Mouse (Mus musculus) midbrain, embryonic 15.5 days (tissue): ENCODE measurements around the gene Scarb2. TPM values are rescaled to one million over a fixed set of nuclear protein-coding genes. Genes with fewer than 3 reads are reported as not detected.
A peak's percentile ranks its signal among the peaks of the same experiment; 100 is the strongest.
"Not testable (repeated sequence)": the region's sequence is repeated elsewhere in the genome, so short reads cannot be mapped to it uniquely, and the experiment has no call there.

Source experiments
- ATAC-seq: fragments of 200-750 bp; cut with Nextera tagmentation; replicated peaks from 2 replicates; pipeline ENCODE4 v1.8.0; 2017; ENCODE audit warnings: moderate TSS enrichment
- H3K27ac ChIP-seq: fragments of 300-500 bp; sonication (generic); 2 replicates; pipeline ENCODE4 v1.5.1; 2015; ENCODE audit warnings: mild to moderate bottlenecking, inconsistent platforms
- H3K27me3 ChIP-seq: fragments of 300-500 bp; sonication (generic); replicated peaks from 2 replicates; pipeline ENCODE4 v1.6.1; 2015; ENCODE audit warnings: inconsistent platforms
- H3K36me3 ChIP-seq: fragments of 300-500 bp; sonication (generic); replicated peaks from 2 replicates; pipeline ENCODE4 v1.6.1; 2015; ENCODE audit warnings: inconsistent platforms
- H3K4me1 ChIP-seq: fragments of 300-500 bp; sonication (generic); 2 replicates; pipeline ENCODE4 v1.6.1; 2015; ENCODE audit warnings: inconsistent platforms
- H3K4me2 ChIP-seq: fragments of 300-500 bp; sonication (generic); 2 replicates; pipeline ENCODE4 v1.6.1; 2015; ENCODE audit warnings: inconsistent platforms, mild to moderate bottlenecking, moderate library complexity
- H3K4me3 ChIP-seq: fragments of 300-500 bp; sonication (generic); 2 replicates; pipeline ENCODE4 v1.5.1; 2015; ENCODE audit warnings: mild to moderate bottlenecking, inconsistent platforms
- H3K9ac ChIP-seq: fragments of 300-500 bp; sonication (generic); 2 replicates; pipeline ENCODE4 v1.6.1; 2015; ENCODE audit warnings: mild to moderate bottlenecking, inconsistent platforms
- H3K9me3 ChIP-seq: fragments of 300-500 bp; sonication (generic); 2 replicates; pipeline ENCODE4 v1.6.1; 2016; ENCODE audit warnings: inconsistent platforms
- WGBS: fragments of 180-500 bp; shearing (Covaris S2); methylation state at CpG from one replicate; pipeline ENCODE4 v1.1.7; 2015; ENCODE audit warnings: mixed read lengths; 5-methylcytosine and 5-hydroxymethylcytosine counted together
- polyA plus RNA-seq: library from polyadenylated mRNA; unstranded; fragments of >200 nt; fragmentation: Nextera tagmentation; extraction: Ambion mirVana; gene quantifications from 2 replicates; pipeline ENCODE4 v1.2.1, GENCODE M21; 2015

The Scarb2 gene
- polyA plus RNA-seq: 24.4 and 25.4 TPM in 2 replicates

GRCm38 (mm10) chr5:92506733-92507132 is at the start of gene Scarb2:
Gene Scarb2 (minus strand): TSS chr5:92506833.
- Histone ChIP-seq H3K36me3 (no peaks in the 10 kb centered on the region), H3K4me3 (peak within 1 kb of the TSS; percentile 93), H3K27ac (peak within 1 kb of the TSS; percentile 99), H3K4me2 (peak within 1 kb of the TSS; percentile 50), H3K9ac (peak within 1 kb of the TSS; percentile 97), H3K9me3 (no peaks in the 10 kb centered on the region), H3K4me1 (peaks cover 30% of the 10 kb centered on the region), H3K27me3 (no peaks in the 10 kb centered on the region)
- no peak for ATAC-seq

- Histone ChIP-seq H3K27me3 (no peaks in the 10 kb centered on the region), H3K9ac (no peak overlapping the region), H3K27ac (no peak overlapping the region), H3K4me1 (no peaks in the 10 kb centered on the region), H3K4me2 (no peak overlapping the region), H3K4me3 (no peak overlapping the region), H3K9me3 (no peaks in the 10 kb centered on the region), H3K36me3 (no peaks in the 10 kb centered on the region)
- no peak for ATAC-seq
- 100% methylated on average over 1 of the region's 1 CpGs for WGBS
These were observed 49.3 kb upstream of the Scarb2 start for GRCm38 (mm10) chr5:92555905-92556304.

- no peaks in the 10 kb centered on the region for H3K27me3 ChIP-seq
- H3K9ac ChIP-seq: no peak within 1 kb of the TSS
- no peak within 1 kb of the TSS for H3K4me3 ChIP-seq
- H3K27ac ChIP-seq: no peak within 1 kb of the TSS
- H3K36me3 ChIP-seq: no peaks in the 10 kb centered on the region
- no peak; the same call in 1 of the 2 replicates for ATAC-seq
- H3K4me2 ChIP-seq: no peak within 1 kb of the TSS
- WGBS: 72% methylated on average over 16 of the region's 16 CpGs
- H3K4me1 ChIP-seq: no peaks in the 10 kb centered on the region
- no peaks in the 10 kb centered on the region for H3K9me3 ChIP-seq
These were observed 48.4 kb upstream of the Scarb2 start, which contains the start of gene Fam47e for GRCm38 (mm10) chr5:92554891-92555511. Gene Fam47e (plus strand): TSS chr5:92555069.

- ATAC-seq: no peak
- Histone ChIP-seq H3K9me3 (no peaks in the 10 kb centered on the region), H3K27ac (no peak overlapping the region), H3K27me3 (no peaks in the 10 kb centered on the region), H3K4me1 (no peaks in the 10 kb centered on the region), H3K4me3 (no peak overlapping the region), H3K4me2 (no peak overlapping the region), H3K9ac (no peak overlapping the region), H3K36me3 (no peaks in the 10 kb centered on the region)
- WGBS: 78% methylated on average over 4 of the region's 4 CpGs
These were observed 47.8 kb upstream of the Scarb2 start for GRCm38 (mm10) chr5:92554443-92554842.

DNA sequence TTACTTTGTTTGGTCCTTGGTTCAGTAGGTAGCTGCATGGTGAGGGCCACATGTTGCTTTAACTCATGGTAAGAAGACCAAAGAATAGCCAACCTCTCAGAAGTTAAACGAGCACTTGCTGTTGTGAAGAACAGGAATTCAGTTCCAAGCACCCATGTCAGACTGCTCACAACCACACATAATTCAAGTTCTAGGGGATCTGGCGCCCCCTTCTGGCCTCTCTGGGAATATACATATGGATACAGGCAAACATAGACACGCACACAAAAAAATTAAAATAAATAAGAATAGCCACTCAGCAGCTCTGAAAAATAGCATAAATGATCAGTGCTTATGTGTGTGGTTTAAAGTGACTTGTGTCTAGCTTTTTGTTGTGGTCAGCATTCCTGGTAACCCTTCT is 47.3 kb upstream of the Scarb2 start:
- WGBS: 76% methylated on average over 3 of the region's 3 CpGs
- no peaks in the 10 kb centered on the region for H3K9me3 ChIP-seq

DNA sequence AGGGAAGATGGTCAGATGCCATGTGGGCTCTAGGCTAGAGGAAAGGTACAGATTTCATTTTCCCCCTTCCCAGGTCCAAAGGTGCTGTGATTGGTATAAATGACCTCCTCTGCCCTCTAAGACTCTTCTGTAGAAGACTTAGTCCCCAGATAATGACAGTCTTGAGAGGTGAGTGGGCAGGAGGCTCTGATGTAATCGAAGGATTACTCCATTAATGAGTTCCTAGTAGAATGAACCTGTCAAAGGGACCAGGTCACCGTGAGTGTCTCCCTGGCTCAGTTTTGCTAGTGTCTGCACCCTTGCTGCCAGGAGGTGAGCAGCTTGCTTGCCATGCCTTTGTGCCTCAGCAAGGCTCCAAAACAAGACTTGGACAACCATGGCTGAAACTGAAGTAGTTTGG is 46.0 kb upstream of the Scarb2 start:
- Histone ChIP-seq H3K9me3 (no peaks in the 10 kb centered on the region), H3K4me3 (no peak overlapping the region), H3K27me3 (no peaks in the 10 kb centered on the region), H3K4me1 (no peaks in the 10 kb centered on the region), H3K27ac (no peak overlapping the region), H3K36me3 (no peaks in the 10 kb centered on the region), H3K9ac (no peak overlapping the region), H3K4me2 (no peak overlapping the region)
- 88% methylated on average over 2 of the region's 2 CpGs for WGBS
- no peak for ATAC-seq

More for the DNA sequence above, 47.3 kb upstream of the Scarb2 start:
- Histone ChIP-seq H3K4me3 (no peak overlapping the region), H3K9ac (no peak overlapping the region), H3K4me1 (no peaks in the 10 kb centered on the region), H3K27ac (no peak overlapping the region), H3K4me2 (no peak overlapping the region), H3K27me3 (no peaks in the 10 kb centered on the region), H3K36me3 (no peaks in the 10 kb centered on the region)
- no peak for ATAC-seq

- Histone ChIP-seq H3K9ac (no peak overlapping the region), H3K4me2 (no peak overlapping the region), H3K9me3 (no peaks in the 10 kb centered on the region), H3K27ac (no peak overlapping the region), H3K4me3 (no peak overlapping the region), H3K4me1 (no peaks in the 10 kb centered on the region), H3K36me3 (no peaks in the 10 kb centered on the region), H3K27me3 (no peaks in the 10 kb centered on the region)
- no peak for ATAC-seq
- WGBS: 83% methylated on average over 4 of the region's 4 CpGs
These were observed 33.1 kb upstream of the Scarb2 start for GRCm38 (mm10) chr5:92539698-92540097.

- 77% methylated on average over 6 of the region's 6 CpGs for WGBS
- no peaks in the 10 kb centered on the region for H3K9me3 ChIP-seq
- H3K36me3 ChIP-seq: no peaks in the 10 kb centered on the region
- no peak overlapping the region for H3K4me2 ChIP-seq
- H3K27ac ChIP-seq: no peak overlapping the region
- no peak for ATAC-seq
- no peaks in the 10 kb centered on the region for H3K27me3 ChIP-seq
- no peak overlapping the region for H3K4me3 ChIP-seq
- H3K9ac ChIP-seq: no peak overlapping the region
- no peaks in the 10 kb centered on the region for H3K4me1 ChIP-seq
These were observed 18.2 kb upstream of the Scarb2 start for GRCm38 (mm10) chr5:92524821-92525258.

DNA sequence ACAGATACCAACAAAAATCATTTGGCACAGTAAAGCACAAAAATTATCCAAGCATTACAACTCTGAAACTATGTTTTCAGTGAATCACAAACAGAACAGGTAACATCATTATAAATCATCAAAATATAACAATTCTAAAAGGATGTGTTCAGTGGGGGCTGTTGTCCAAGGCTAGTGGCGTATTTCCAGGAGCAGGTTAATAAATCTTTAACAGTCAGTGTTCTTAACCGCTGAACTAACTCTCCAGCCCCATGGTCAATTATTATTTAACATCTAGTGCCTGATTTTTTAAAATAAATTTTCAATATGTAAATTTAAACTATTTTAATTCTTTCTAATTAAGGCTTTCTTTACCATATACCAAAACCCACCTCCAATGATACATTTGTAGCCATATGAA is 14.5 kb upstream of the Scarb2 start:
- WGBS: 91% methylated on average over 2 of the region's 2 CpGs
- not testable (repeated sequence) for H3K9ac ChIP-seq, H3K4me1 ChIP-seq

DNA sequence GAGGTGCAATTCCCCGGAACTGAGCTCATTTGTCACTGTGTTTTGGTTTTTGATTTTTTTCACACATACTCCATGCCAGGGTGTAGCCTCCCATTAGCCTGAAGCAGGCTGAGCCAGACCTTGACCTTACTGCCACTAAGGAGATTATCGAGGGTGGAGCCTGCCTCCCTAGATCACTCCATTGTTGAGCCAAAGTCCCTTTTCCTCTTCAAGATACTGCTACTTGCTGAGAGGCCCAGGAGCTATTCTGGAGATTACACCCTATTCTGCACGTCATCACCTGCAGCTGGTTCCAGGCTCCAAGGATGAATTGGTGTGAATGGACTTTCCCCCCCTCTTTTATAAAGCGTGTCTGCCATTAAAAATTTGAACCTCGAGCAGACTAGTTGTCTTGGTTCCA is 5.4 kb upstream of the Scarb2 start:
- 86% methylated on average over 5 of the region's 5 CpGs for WGBS
- ATAC-seq: no peak
- no peaks in the 10 kb centered on the region for H3K9me3 ChIP-seq
- no peak overlapping the region for H3K4me3 ChIP-seq
- no peak overlapping the region for H3K9ac ChIP-seq
- no peak overlapping the region for H3K4me2 ChIP-seq
- no peaks in the 10 kb centered on the region for H3K4me1 ChIP-seq
- H3K27ac ChIP-seq: no peak overlapping the region
- H3K36me3 ChIP-seq: no peaks in the 10 kb centered on the region
- H3K27me3 ChIP-seq: no peaks in the 10 kb centered on the region

More for the DNA sequence above, 14.5 kb upstream of the Scarb2 start:
- not testable (repeated sequence) for ATAC-seq, H3K27me3 ChIP-seq, H3K27ac ChIP-seq, H3K4me3 ChIP-seq, H3K9me3 ChIP-seq, H3K4me2 ChIP-seq, H3K36me3 ChIP-seq

- no peak overlapping the region for H3K4me3 ChIP-seq
- no peak overlapping the region for H3K27ac ChIP-seq
- H3K9ac ChIP-seq: no peak overlapping the region
- no peaks in the 10 kb centered on the region for H3K36me3 ChIP-seq
- no peaks in the 10 kb centered on the region for H3K9me3 ChIP-seq
- H3K27me3 ChIP-seq: no peaks in the 10 kb centered on the region
- no peak for ATAC-seq
- peaks cover 3% of the 10 kb centered on the region for H3K4me1 ChIP-seq
- no peak overlapping the region for H3K4me2 ChIP-seq
These were observed 4.6 kb upstream of the Scarb2 start for GRCm38 (mm10) chr5:92511256-92511655.

DNA sequence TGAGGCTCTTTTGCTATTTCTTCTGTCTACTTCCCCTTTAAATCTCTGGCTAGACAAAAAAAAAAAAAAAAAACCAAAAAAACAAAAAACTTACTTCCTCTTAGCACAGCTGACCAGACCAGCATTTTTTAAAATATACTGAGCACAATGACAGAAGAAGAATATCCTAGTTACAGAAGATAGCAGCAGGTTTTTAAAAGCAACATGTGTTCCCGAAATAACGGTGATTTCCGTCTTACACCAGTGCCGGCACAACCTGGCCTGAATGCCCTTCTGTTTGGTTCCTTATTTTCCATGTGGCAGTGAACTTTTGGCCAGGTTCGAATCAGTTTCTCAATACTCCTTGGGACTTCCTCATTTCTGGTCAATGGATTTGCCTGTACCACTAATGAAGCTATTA is 2.2 kb upstream of the Scarb2 start:
- Histone ChIP-seq H3K9me3 (no peaks in the 10 kb centered on the region), H3K36me3 (no peaks in the 10 kb centered on the region)
- 88% methylated on average over 5 of the region's 5 CpGs for WGBS

DNA sequence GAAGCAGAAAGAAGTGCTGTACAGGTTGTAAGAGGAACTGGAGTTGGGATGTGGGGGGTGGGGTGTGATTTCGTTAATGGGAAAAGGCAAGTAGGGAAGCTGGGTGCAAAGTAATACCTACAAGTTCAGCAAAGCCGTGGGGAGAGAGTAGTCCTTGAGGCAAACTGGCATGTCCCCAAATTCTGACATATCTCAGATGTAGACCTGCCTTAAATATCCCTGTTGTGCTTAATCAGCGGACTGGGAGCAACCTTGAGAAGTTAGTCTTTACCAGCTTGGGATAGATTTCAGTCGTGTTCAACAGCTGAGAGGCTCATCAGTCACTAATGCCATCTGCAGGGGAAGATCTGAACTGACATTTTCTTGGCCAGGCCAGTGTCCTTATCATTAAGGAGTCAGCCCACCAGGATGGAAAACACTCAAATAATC is 318 bp downstream of the Scarb2 start:
- no peaks in the 10 kb centered on the region for H3K27me3 ChIP-seq
- H3K27ac ChIP-seq: peak overlapping the region; percentile 99
- peak overlapping the region; percentile 97; the same call in 1 of the 2 replicates for H3K9ac ChIP-seq
- peak overlapping the region; percentile 93 for H3K4me3 ChIP-seq
- H3K9me3 ChIP-seq: no peaks in the 10 kb centered on the region
- peaks cover 30% of the 10 kb centered on the region for H3K4me1 ChIP-seq
- peak; percentile 9 for ATAC-seq
- no peaks in the 10 kb centered on the region for H3K36me3 ChIP-seq
- 32% methylated on average over 4 of the region's 4 CpGs for WGBS
- H3K4me2 ChIP-seq: peak overlapping the region; percentile 50

More for the DNA sequence above, 2.2 kb upstream of the Scarb2 start:
- Histone ChIP-seq H3K27me3 (no peaks in the 10 kb centered on the region), H3K4me2 (no peak overlapping the region), H3K27ac (no peak overlapping the region), H3K4me3 (no peak overlapping the region), H3K4me1 (peaks cover 13% of the 10 kb centered on the region), H3K9ac (no peak overlapping the region)
- no peak for ATAC-seq
